Mouse (Mus musculus): ENCODE results near the gene Hcar1. TPM values are rescaled to one million over a fixed set of nuclear protein-coding genes. Genes with fewer than 3 reads are reported as not detected.

The Hcar1 gene
- polyA plus RNA-seq, 1 experiment from 2014 or later = 0.10 TPM

GRCm38 (mm10) chr5:123842935-123843282 lies 36.9 kb downstream of the Hcar1 start:
- H3K27ac ChIP-seq (replicated peaks; ENCODE audit: low read depth, low read length) = no peak overlapping the region
- no peaks in the 10 kb centered on the region for H3K36me3 ChIP-seq (replicated peaks; ENCODE audit: control insufficient read depth, insufficient read depth, low read depth, low read length)
- ATAC-seq (replicated peaks; ENCODE audit: insufficient number of reproducible peaks, low FRiP score, low TSS enrichment, low read depth) (no peak), DNase-seq (ENCODE audit: low spot score) (no peak)
- H3K4me1 ChIP-seq (ENCODE audit: control insufficient read depth, insufficient read depth, low read length) = no peaks in the 10 kb centered on the region
- no peak overlapping the region for H3K4me3 ChIP-seq (ENCODE audit: low read depth, low read length)
- no peak overlapping the region for H3K4me2 ChIP-seq (ENCODE audit: low read depth, low read length)
- 76% methylated on average over 3 of the region's 3 CpGs for WGBS
- no peaks in the 10 kb centered on the region for H3K27me3 ChIP-seq (ENCODE audit: control insufficient read depth, insufficient read depth, low read length)
- H3K9me3 ChIP-seq (replicated peaks; ENCODE audit: control insufficient read depth, low read length) = no peaks in the 10 kb centered on the region
- no peak overlapping the region for H3K9ac ChIP-seq (replicated peaks; ENCODE audit: low read length)

- DNase-seq (ENCODE audit: low spot score) (no peak), ATAC-seq (replicated peaks; ENCODE audit: insufficient number of reproducible peaks, low FRiP score, low TSS enrichment, low read depth) (no peak)
- no peaks in the 10 kb centered on the region for H3K9me3 ChIP-seq (replicated peaks; ENCODE audit: control insufficient read depth, low read length)
- no peak overlapping the region for H3K4me2 ChIP-seq (ENCODE audit: low read depth, low read length)
- H3K27ac ChIP-seq (replicated peaks; ENCODE audit: low read depth, low read length) = no peak overlapping the region
- no peaks in the 10 kb centered on the region for H3K27me3 ChIP-seq (ENCODE audit: control insufficient read depth, insufficient read depth, low read length)
- H3K36me3 ChIP-seq (replicated peaks; ENCODE audit: control insufficient read depth, insufficient read depth, low read depth, low read length) = no peaks in the 10 kb centered on the region
- H3K4me3 ChIP-seq (ENCODE audit: low read depth, low read length) = no peak overlapping the region
- no peaks in the 10 kb centered on the region for H3K4me1 ChIP-seq (ENCODE audit: control insufficient read depth, insufficient read depth, low read length)
- whole genome bisulfite sequencing = 69% methylated on average over 11 of the region's 11 CpGs
- H3K9ac ChIP-seq (replicated peaks; ENCODE audit: low read length) = no peak overlapping the region
These were observed 37.4 kb downstream of the Hcar1 start for GRCm38 (mm10) chr5:123842221-123842934.

- H3K27ac ChIP-seq (replicated peaks; ENCODE audit: low read depth, low read length) = no peak overlapping the region
- H3K36me3 ChIP-seq (replicated peaks; ENCODE audit: control insufficient read depth, insufficient read depth, low read depth, low read length) = no peaks in the 10 kb centered on the region
- WGBS = 48% methylated on average over 4 of the region's 4 CpGs
These were observed 42.4 kb downstream of the Hcar1 start for GRCm38 (mm10) chr5:123837371-123837770.

GRCm38 (mm10) chr5:123834836-123835235 lies 45.0 kb downstream of the Hcar1 start:
- no peak overlapping the region for H3K4me3 ChIP-seq (ENCODE audit: low read depth, low read length)
- H3K4me1 ChIP-seq (ENCODE audit: control insufficient read depth, insufficient read depth, low read length) = no peaks in the 10 kb centered on the region
- H3K27me3 ChIP-seq (ENCODE audit: control insufficient read depth, insufficient read depth, low read length) = no peaks in the 10 kb centered on the region
- 75% methylated on average over 3 of the region's 3 CpGs for WGBS
- ATAC-seq (replicated peaks; ENCODE audit: insufficient number of reproducible peaks, low FRiP score, low TSS enrichment, low read depth) (no peak), DNase-seq (ENCODE audit: low spot score) (no peak)
- H3K9me3 ChIP-seq (replicated peaks; ENCODE audit: control insufficient read depth, low read length) = no peaks in the 10 kb centered on the region
- no peaks in the 10 kb centered on the region for H3K36me3 ChIP-seq (replicated peaks; ENCODE audit: control insufficient read depth, insufficient read depth, low read depth, low read length)
- no peak overlapping the region for H3K9ac ChIP-seq (replicated peaks; ENCODE audit: low read length)
- H3K27ac ChIP-seq (replicated peaks; ENCODE audit: low read depth, low read length) = no peak overlapping the region
- H3K4me2 ChIP-seq (ENCODE audit: low read depth, low read length) = no peak overlapping the region

More at GRCm38 (mm10) chr5:123837371-123837770, 42.4 kb downstream of the Hcar1 start:
- H3K4me2 ChIP-seq (ENCODE audit: low read depth, low read length) = no peak overlapping the region
- H3K27me3 ChIP-seq (ENCODE audit: control insufficient read depth, insufficient read depth, low read length) = no peaks in the 10 kb centered on the region
- DNase-seq (ENCODE audit: low spot score) (no peak), ATAC-seq (replicated peaks; ENCODE audit: insufficient number of reproducible peaks, low FRiP score, low TSS enrichment, low read depth) (no peak)
- H3K9me3 ChIP-seq (replicated peaks; ENCODE audit: control insufficient read depth, low read length) = no peaks in the 10 kb centered on the region
- no peak overlapping the region for H3K4me3 ChIP-seq (ENCODE audit: low read depth, low read length)
- no peaks in the 10 kb centered on the region for H3K4me1 ChIP-seq (ENCODE audit: control insufficient read depth, insufficient read depth, low read length)
- H3K9ac ChIP-seq (replicated peaks; ENCODE audit: low read length) = no peak overlapping the region

- Histone ChIP-seq H3K4me1 (ENCODE audit: control insufficient read depth, insufficient read depth, low read length) (no peaks in the 10 kb centered on the region), H3K9me3 (replicated peaks; ENCODE audit: control insufficient read depth, low read length) (no peaks in the 10 kb centered on the region), H3K9ac (replicated peaks; ENCODE audit: low read length) (no peak overlapping the region), H3K4me3 (ENCODE audit: low read depth, low read length) (no peak overlapping the region), H3K27me3 (ENCODE audit: control insufficient read depth, insufficient read depth, low read length) (no peaks in the 10 kb centered on the region), H3K27ac (replicated peaks; ENCODE audit: low read depth, low read length) (no peak overlapping the region), H3K4me2 (ENCODE audit: low read depth, low read length) (no peak overlapping the region), H3K36me3 (replicated peaks; ENCODE audit: control insufficient read depth, insufficient read depth, low read depth, low read length) (no peaks in the 10 kb centered on the region)
- no peak for DNase-seq (ENCODE audit: low spot score)
- 90% methylated on average over 7 of the region's 7 CpGs for WGBS
- no peak for ATAC-seq (replicated peaks; ENCODE audit: insufficient number of reproducible peaks, low FRiP score, low TSS enrichment, low read depth)
These were observed 47.5 kb downstream of the Hcar1 start for GRCm38 (mm10) chr5:123832309-123832708.

- no peak overlapping the region for H3K27ac ChIP-seq (replicated peaks; ENCODE audit: low read depth, low read length)
- H3K9me3 ChIP-seq (replicated peaks; ENCODE audit: control insufficient read depth, low read length) = no peaks in the 10 kb centered on the region
- ATAC-seq (replicated peaks; ENCODE audit: insufficient number of reproducible peaks, low FRiP score, low TSS enrichment, low read depth) (0 out of 2 replicates have a peak, but pooled peaks have one; percentile 48), DNase-seq (ENCODE audit: low spot score) (peak; percentile 71)
- H3K4me2 ChIP-seq (ENCODE audit: low read depth, low read length) = no peak overlapping the region
- no peaks in the 10 kb centered on the region for H3K4me1 ChIP-seq (ENCODE audit: control insufficient read depth, insufficient read depth, low read length)
- 55% methylated on average over 6 of the region's 6 CpGs for WGBS
- H3K4me3 ChIP-seq (ENCODE audit: low read depth, low read length) = no peak overlapping the region
- H3K9ac ChIP-seq (replicated peaks; ENCODE audit: low read length) = no peak overlapping the region; the same call in 1 of the 2 replicates
- H3K36me3 ChIP-seq (replicated peaks; ENCODE audit: control insufficient read depth, insufficient read depth, low read depth, low read length) = no peaks in the 10 kb centered on the region
- H3K27me3 ChIP-seq (ENCODE audit: control insufficient read depth, insufficient read depth, low read length) = no peaks in the 10 kb centered on the region
These were observed 52.1 kb downstream of the Hcar1 start for GRCm38 (mm10) chr5:123827659-123828091.

Other genes starting within 250 kb of the Hcar1 start
- 34.2 and 37.3 TPM in 2 replicates for gene Clip1, start 195.4 kb downstream of the Hcar1 start, polyA plus RNA-seq (2014; fragmentation: Nextera tagmentation; extraction: Ambion mirVana)
- 70.3 and 80.5 TPM in 2 replicates for gene Zcchc8, start 158.9 kb downstream of the Hcar1 start, polyA plus RNA-seq (2014; fragmentation: Nextera tagmentation; extraction: Ambion mirVana)
- 156 and 176 TPM in 2 replicates for gene Rsrc2, start 130.6 kb downstream of the Hcar1 start, polyA plus RNA-seq (2014; fragmentation: Nextera tagmentation; extraction: Ambion mirVana)
- 32.7 and 36.4 TPM in 2 replicates for gene Kntc1, start 130.3 kb downstream of the Hcar1 start, polyA plus RNA-seq (2014; fragmentation: Nextera tagmentation; extraction: Ambion mirVana)
- 0.14 TPM in 1 of 2 replicates, not detected in the other for gene Hcar2, start 14.5 kb downstream of the Hcar1 start, polyA plus RNA-seq (2014; fragmentation: Nextera tagmentation; extraction: Ambion mirVana)
- gene Denr, start 27.2 kb upstream of the Hcar1 start, polyA plus RNA-seq (2014; fragmentation: Nextera tagmentation; extraction: Ambion mirVana) = 162 and 184 TPM in 2 replicates
- gene Gm43518, start 47.4 kb upstream of the Hcar1 start, polyA plus RNA-seq (2014; fragmentation: Nextera tagmentation; extraction: Ambion mirVana) = 0.64 TPM in 1 of 2 replicates, not detected in the other
- 3.5 and 5.4 TPM in 2 replicates for gene Ccdc62, start 50.7 kb upstream of the Hcar1 start, polyA plus RNA-seq (2014; fragmentation: Nextera tagmentation; extraction: Ambion mirVana)
- 3.0 and 5.0 TPM in 2 replicates for gene Hip1r, start 93.6 kb upstream of the Hcar1 start, polyA plus RNA-seq (2014; fragmentation: Nextera tagmentation; extraction: Ambion mirVana)
- gene Vps37b, start 152.2 kb upstream of the Hcar1 start, polyA plus RNA-seq (2014; fragmentation: Nextera tagmentation; extraction: Ambion mirVana) = 29.2 and 31.3 TPM in 2 replicates
- gene Abcb9, start 215.8 kb upstream of the Hcar1 start, polyA plus RNA-seq (2014; fragmentation: Nextera tagmentation; extraction: Ambion mirVana) = 0.46 and 0.59 TPM in 2 replicates
- gene Ogfod2, start 232.3 kb upstream of the Hcar1 start, polyA plus RNA-seq (2014; fragmentation: Nextera tagmentation; extraction: Ambion mirVana) = 9.6 and 10.6 TPM in 2 replicates
- 81.3 and 97.4 TPM in 2 replicates for gene Arl6ip4, start 236.1 kb upstream of the Hcar1 start, polyA plus RNA-seq (2014; fragmentation: Nextera tagmentation; extraction: Ambion mirVana)

All from embryonic facial prominence, embryonic 11.5 days (tissue).